Mouse (Mus musculus) CD4-positive naive resting alpha-beta T cell, adult 76 days (primary cell): ENCODE measurements around the gene Dnaja3. TPM values are rescaled to one million over a fixed set of nuclear protein-coding genes. Genes with fewer than 3 reads are reported as not detected.

Experiments
- total RNA-seq: library from RNA; stranded (reverse); gene quantifications from one replicate; pipeline ENCODE4 v1.2.4, GENCODE M21; 2023

The Dnaja3 gene
- total RNA-seq: 20.4 TPM

DNA sequence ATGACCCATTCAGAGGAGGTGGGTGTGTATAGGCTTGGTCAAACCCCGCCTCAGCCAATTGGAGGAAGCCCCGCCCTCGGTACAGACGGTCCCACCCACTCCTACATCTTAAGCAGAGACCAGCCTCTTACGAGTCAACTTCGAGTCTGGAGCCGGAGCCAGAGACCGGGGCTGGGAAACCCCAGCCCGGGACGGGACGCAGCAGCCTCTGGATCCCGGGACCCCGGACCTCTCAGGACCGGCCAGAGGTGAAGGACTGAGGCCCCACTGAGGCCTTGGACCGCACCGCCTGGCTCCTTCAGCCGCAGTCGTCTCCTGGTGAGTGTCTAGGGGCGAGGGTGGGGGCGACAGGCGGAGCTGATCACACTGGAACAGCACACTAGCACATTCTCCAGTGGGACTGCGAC, at the start of gene Dnaja3, which contains the start of gene Vasn:
Gene Dnaja3 (plus strand): TSS at position 159 of the 407 bp plus-strand sequence.
Gene Vasn (plus strand): TSS at position 111 of the 407 bp plus-strand sequence.

GRCm38 (mm10) chr16:4593971-4594813, 45.6 kb upstream of the Dnaja3 start, which contains the start of gene Glis2:
TSS of gene Glis2 (plus strand) at chr16:4594713.

DNA sequence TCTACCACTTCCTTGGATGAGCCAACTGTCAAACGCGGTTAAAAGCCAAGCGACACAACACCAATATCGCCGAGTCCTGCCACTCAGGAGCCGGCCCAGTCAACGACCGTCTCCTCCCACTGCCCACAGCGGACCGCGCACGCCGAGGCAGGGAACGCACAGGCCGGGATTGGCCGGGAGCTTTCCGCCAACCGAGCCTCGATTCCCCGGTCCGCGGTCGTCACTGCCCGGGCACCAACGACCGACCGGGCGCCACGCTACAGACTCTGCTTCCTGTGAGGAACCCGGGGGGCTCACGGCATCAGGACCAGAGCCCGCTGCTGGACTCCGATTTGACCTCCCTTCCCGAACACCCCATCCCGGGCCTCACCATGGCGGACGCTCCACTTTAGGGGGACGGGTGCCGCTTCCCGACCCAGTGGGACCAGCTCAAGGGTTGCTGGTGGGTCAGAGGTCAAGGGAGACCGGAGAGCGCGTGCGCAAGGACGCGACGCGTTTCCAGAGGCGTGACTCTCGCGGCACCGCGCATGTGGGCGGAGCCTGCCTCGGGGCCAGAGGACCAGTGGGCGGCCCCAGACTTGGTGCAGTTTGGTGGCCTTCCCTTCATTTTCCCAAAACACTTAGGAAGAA, 15.2 kb upstream of the Dnaja3 start, which contains the start of gene Pam16:
Gene Pam16 (minus strand): TSS at position 508 of the 630 bp plus-strand sequence.

GRCm38 (mm10) chr16:4679121-4680018, 39.6 kb downstream of the Dnaja3 start, which contains the start of gene Coro7:
TSS of gene Coro7 (minus strand) at chr16:4679777.

GRCm38 (mm10) chr16:4718753-4719518, 79.1 kb downstream of the Dnaja3 start, which contains the start of gene Nmral1:
TSS of gene Nmral1 (minus strand) at chr16:4719356.

GRCm38 (mm10) chr16:4725780-4726527, 86.2 kb downstream of the Dnaja3 start, which contains the start of gene Hmox2:
TSS of gene Hmox2 (plus strand) at chr16:4726361.

Other genes with a start within 250 kb of the Dnaja3 start
- gene Adcy9, start 219.5 kb upstream of the Dnaja3 start, total RNA-seq: 2.4 TPM
- gene Srl, start 98.2 kb upstream of the Dnaja3 start, total RNA-seq: 0.44 TPM
- 19.3 TPM for gene Tfap4, start 80.1 kb upstream of the Dnaja3 start, total RNA-seq
- gene Glis2, start 45.3 kb upstream of the Dnaja3 start, total RNA-seq: 0.29 TPM
- gene Pam16, start 15.0 kb upstream of the Dnaja3 start, total RNA-seq: 39.3 TPM
- not detected for gene Vasn, start within 50 bp of the Dnaja3 start, total RNA-seq
- 184 TPM for gene Coro7, start 39.8 kb downstream of the Dnaja3 start, total RNA-seq
- 3.3 TPM for gene Nmral1, start 79.4 kb downstream of the Dnaja3 start, total RNA-seq
- 31.0 TPM for gene Hmox2, start 86.4 kb downstream of the Dnaja3 start, total RNA-seq
- gene Cdip1, start 150.3 kb downstream of the Dnaja3 start, total RNA-seq: 53.8 TPM
- not detected for gene 4930562C15Rik, start 195.4 kb downstream of the Dnaja3 start, total RNA-seq
- 156 TPM for gene Ubald1, start 240.3 kb downstream of the Dnaja3 start, total RNA-seq
- 70.1 TPM for gene Mgrn1, start 246.3 kb downstream of the Dnaja3 start, total RNA-seq